Comparison of ENCODE assay signal across 9 mouse cellular contexts in the genomic region with DNA sequence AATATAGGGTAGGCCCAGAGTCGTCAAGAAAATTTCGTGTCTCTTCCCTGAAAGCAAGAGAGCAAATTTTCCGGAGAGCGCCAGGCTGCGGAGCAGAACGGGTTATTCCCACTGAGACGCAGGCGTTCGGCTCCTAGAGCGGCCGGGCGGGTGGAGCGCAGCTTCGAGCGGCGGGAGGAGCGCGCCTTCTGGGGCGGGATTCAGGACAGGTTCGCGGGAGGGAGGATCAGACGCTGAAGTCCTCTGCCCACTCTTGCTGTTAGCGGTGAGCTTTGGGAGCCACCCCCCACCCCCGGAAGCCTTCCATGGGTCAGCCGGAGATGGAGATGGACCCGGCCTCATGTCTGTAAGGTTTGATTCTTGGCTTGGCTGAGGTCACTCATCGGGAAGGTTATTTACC. TPM values are rescaled to one million over a fixed set of nuclear protein-coding genes. Genes with fewer than 3 reads are reported as not detected.
DNase-seq lines count a peak whose midpoint lies in the region; ATAC-seq and TF ChIP-seq lines count a peak whose summit lies in the region.
"Had no signal": no experiment of that assay in that cellular context is flagged by ENCODE, and none has a peak within 500 bp of the region (broad histone marks: within the 10 kb centered on the region; RNA-seq: fewer than 3 reads in every experiment).

No protein-coding gene starts in this region.

- peaks cover 21% of the 10 kb centered on the region for H3K27me3 ChIP-seq in E14TG2a.4 (ENCODE audit: insufficient read depth, low read length)
- no peaks in the 10 kb centered on the region for H3K27me3 ChIP-seq in forebrain, embryonic 16.5 days (replicated peaks; ENCODE audit: control insufficient read depth, insufficient read depth, low read length)
- no peaks in the 10 kb centered on the region for H3K27me3 ChIP-seq in heart, postnatal 0 days (ENCODE audit: control insufficient read depth, insufficient read depth, low read length)
- H3K27me3 ChIP-seq in liver, embryonic 14.5 days (ENCODE audit: control insufficient read depth, insufficient read depth, low read length), result peaks cover 28% of the 10 kb centered on the region
- H3K27me3 ChIP-seq in neural tube, embryonic 13.5 days, result no peaks in the 10 kb centered on the region

- TF ChIP-seq EP300 in heart, postnatal 0 days (IDR thresholded peaks at IDR 0.05; ENCODE audit: low read depth), result no peak
- TF ChIP-seq EP300 in liver, embryonic 14.5 days (IDR thresholded peaks at IDR 0.05; ENCODE audit: low read depth), result no peak

- peak overlapping the region; percentile 67 for H3K4me2 ChIP-seq in forebrain, embryonic 16.5 days (ENCODE audit: low read length)
- peak overlapping the region; percentile 69 for H3K4me2 ChIP-seq in heart, postnatal 0 days (ENCODE audit: low read depth, low read length)
- H3K4me2 ChIP-seq in liver, embryonic 14.5 days (ENCODE audit: low read depth), result peak overlapping the region; percentile 47
- H3K4me2 ChIP-seq in neural tube, embryonic 13.5 days, result peak overlapping the region; percentile 68

- H3K4me1 ChIP-seq in E14TG2a.4 (replicated peaks; ENCODE audit: low read depth, low read length), result peaks cover 13% of the 10 kb centered on the region
- H3K4me1 ChIP-seq in forebrain, embryonic 16.5 days (replicated peaks; ENCODE audit: control insufficient read depth, insufficient read depth, low read length), result peaks cover 4% of the 10 kb centered on the region; the same call in 1 of the 2 replicates
- peaks cover 8% of the 10 kb centered on the region for H3K4me1 ChIP-seq in heart, postnatal 0 days (ENCODE audit: control insufficient read depth, insufficient read depth)
- H3K4me1 ChIP-seq in liver, embryonic 14.5 days (replicated peaks; ENCODE audit: control insufficient read depth in 2 of 2, insufficient read depth in 2 of 2, low read length in 1 of 2), result no peaks in the 10 kb centered on the region
- H3K4me1 ChIP-seq in neural tube, embryonic 13.5 days (replicated peaks), result peaks cover 6% of the 10 kb centered on the region

- peak overlapping the region; percentile 76 for H3K4me3 ChIP-seq in E14TG2a.4 (replicated peaks; ENCODE audit: low read length)
- H3K4me3 ChIP-seq in forebrain, embryonic 16.5 days (replicated peaks; ENCODE audit: low read length), result peak overlapping the region; percentile 59
- H3K4me3 ChIP-seq in heart, postnatal 0 days (ENCODE audit: low read depth, low read length), result peak overlapping the region; percentile 52
- peak overlapping the region; percentile 31 to 50 for H3K4me3 ChIP-seq in liver, embryonic 14.5 days (ENCODE audit: insufficient read depth in 1 of 2, low read depth in 2 of 2, low read length in 2 of 2)
- peak overlapping the region; percentile 51 for H3K4me3 ChIP-seq in neural tube, embryonic 13.5 days
- H3K4me3 ChIP-seq: myocyte had no signal

- no peaks in the 10 kb centered on the region for H3K36me3 ChIP-seq in E14TG2a.4 (ENCODE audit: insufficient read depth, low read length)
- no peaks in the 10 kb centered on the region for H3K36me3 ChIP-seq in forebrain, embryonic 16.5 days (ENCODE audit: control insufficient read depth, insufficient read depth)
- H3K36me3 ChIP-seq in heart, postnatal 0 days (replicated peaks; ENCODE audit: control insufficient read depth, insufficient read depth, low read length), result no peaks in the 10 kb centered on the region
- no peaks in the 10 kb centered on the region for H3K36me3 ChIP-seq in liver, embryonic 14.5 days (replicated peaks; ENCODE audit: control insufficient read depth, insufficient read depth, low read depth)
- H3K36me3 ChIP-seq in neural tube, embryonic 13.5 days, result no peaks in the 10 kb centered on the region

- H3K27ac ChIP-seq in forebrain, embryonic 16.5 days (ENCODE audit: low read length), result no peak overlapping the region
- no peak overlapping the region for H3K27ac ChIP-seq in heart, postnatal 0 days (ENCODE audit: low read depth)
- H3K27ac ChIP-seq in liver, embryonic 14.5 days, result no peak overlapping the region
- H3K27ac ChIP-seq in neural tube, embryonic 13.5 days (replicated peaks), result no peak overlapping the region

- TF ChIP-seq CTCF in E14TG2a.4 (conservative IDR thresholded peaks at IDR 0.05; ENCODE audit: low read length), result no peak
- no peak for TF ChIP-seq CTCF in heart, postnatal 0 days (IDR thresholded peaks at IDR 0.05; ENCODE audit: low read depth)
- TF ChIP-seq CTCF in liver, embryonic 14.5 days (IDR thresholded peaks at IDR 0.05; ENCODE audit: low read depth), result no peak

- peak; percentile 78 for DNase-seq in cerebellum, adult 11-12 months
- peak; percentile 84 for DNase-seq in heart, postnatal 0 days (ENCODE audit: low spot score)
- peak; percentile 78 to 91 for DNase-seq in kidney, postnatal 25 days
- no peak for DNase-seq in liver, embryonic 14.5 days (ENCODE audit: low read depth in 3 of 3, low spot score in 3 of 3)
- peak; percentile 63 for DNase-seq in urinary bladder, adult 2 months (ENCODE audit: low spot score)

- 0% methylated on average over 27 of the region's 27 CpGs for WGBS in forebrain, embryonic 16.5 days
- WGBS in heart, postnatal 0 days, result under 1% methylated on average over 23 of the region's 27 CpGs
- WGBS in liver, embryonic 14.5 days (ENCODE audit: insufficient replicate concordance), result 2% methylated on average over 27 of the region's 27 CpGs
- whole genome bisulfite sequencing in neural tube, embryonic 13.5 days, result under 1% methylated on average over 27 of the region's 27 CpGs

- H3K9ac ChIP-seq in forebrain, embryonic 16.5 days (replicated peaks; ENCODE audit: low read depth, low read length), result peak overlapping the region; percentile 74
- H3K9ac ChIP-seq in heart, postnatal 0 days (replicated peaks; ENCODE audit: low read depth, low read length), result peak overlapping the region; percentile 46
- H3K9ac ChIP-seq in liver, embryonic 14.5 days (replicated peaks), result no peak overlapping the region
- H3K9ac ChIP-seq in neural tube, embryonic 13.5 days, result peak overlapping the region; percentile 71

- ATAC-seq in forebrain, embryonic 16.5 days, result peak; percentile 87
- ATAC-seq in heart, postnatal 0 days (ENCODE audit: insufficient read depth, low read depth), result peak; percentile 91
- no peak for ATAC-seq in liver, embryonic 14.5 days (ENCODE audit: insufficient read depth)
- ATAC-seq in neural tube, embryonic 13.5 days (ENCODE audit: low read depth), result peak; percentile 85; the same call in 1 of the 2 replicates

- H3K9me3 ChIP-seq in E14TG2a.4 (ENCODE audit: low read length), result peaks cover 10% of the 10 kb centered on the region
- H3K9me3 ChIP-seq in forebrain, embryonic 16.5 days (ENCODE audit: control insufficient read depth, low read length), result no peaks in the 10 kb centered on the region
- no peaks in the 10 kb centered on the region for H3K9me3 ChIP-seq in heart, postnatal 0 days (replicated peaks; ENCODE audit: control insufficient read depth, low read length)
- no peaks in the 10 kb centered on the region for H3K9me3 ChIP-seq in liver, embryonic 14.5 days (ENCODE audit: control insufficient read depth, low read length)
- H3K9me3 ChIP-seq in neural tube, embryonic 13.5 days, result no peaks in the 10 kb centered on the region

RNA-seq across cellular contexts. Expression of a gene that starts 21.4 kb away (rescaled TPM):
- polyA plus RNA-seq in forebrain, embryonic 16.5 days (2015; fragmentation: Nextera tagmentation; extraction: Ambion mirVana), result 19.4 and 20.4 TPM in 2 replicates
- 16.8 and 22.0 TPM in 2 replicates for total RNA-seq in heart, postnatal 0 days (2014; rRNA removed; ENCODE audit: low replicate concordance)
- polyA plus RNA-seq in heart, postnatal 0 days (2015; fragmentation: Nextera tagmentation; extraction: Ambion mirVana), result 6.9 and 11.3 TPM in 2 replicates
- polyA plus RNA-seq in liver, embryonic 14.5 days (2012; rRNA removed), result 1.6 and 1.9 TPM in 2 replicates
- 1.4 and 2.2 TPM in 2 replicates for polyA plus RNA-seq in liver, embryonic 14.5 days (2014; fragmentation: Nextera tagmentation; extraction: Ambion mirVana)
- 22.8 and 23.1 TPM in 2 replicates for polyA plus RNA-seq in neural tube, embryonic 13.5 days (2015; fragmentation: Nextera tagmentation; extraction: Ambion mirVana)
- 10.7 and 12.8 TPM in 2 replicates for polyA plus RNA-seq in urinary bladder, adult 2 months (2012; rRNA removed)

RNA-seq across cellular contexts. Expression of a gene that starts 48.4 kb away (rescaled TPM):
- polyA plus RNA-seq in forebrain, embryonic 16.5 days (2015; fragmentation: Nextera tagmentation; extraction: Ambion mirVana), result 54.1 and 62.7 TPM in 2 replicates
- 20.7 and 26.6 TPM in 2 replicates for total RNA-seq in heart, postnatal 0 days (2014; rRNA removed; ENCODE audit: low replicate concordance)
- polyA plus RNA-seq in heart, postnatal 0 days (2015; fragmentation: Nextera tagmentation; extraction: Ambion mirVana), result 21.3 and 23.1 TPM in 2 replicates
- 10.3 and 14.0 TPM in 2 replicates for polyA plus RNA-seq in liver, embryonic 14.5 days (2012; rRNA removed)
- polyA plus RNA-seq in liver, embryonic 14.5 days (2014; fragmentation: Nextera tagmentation; extraction: Ambion mirVana), result 13.7 and 16.1 TPM in 2 replicates
- 43.5 and 48.3 TPM in 2 replicates for polyA plus RNA-seq in neural tube, embryonic 13.5 days (2015; fragmentation: Nextera tagmentation; extraction: Ambion mirVana)
- 39.7 and 41.8 TPM in 2 replicates for polyA plus RNA-seq in urinary bladder, adult 2 months (2012; rRNA removed)

RNA-seq across cellular contexts. Expression of a gene that starts 48.6 kb away (rescaled TPM):
- 10.0 and 10.3 TPM in 2 replicates for polyA plus RNA-seq in forebrain, embryonic 16.5 days (2015; fragmentation: Nextera tagmentation; extraction: Ambion mirVana)
- 9.9 and 15.0 TPM in 2 replicates for total RNA-seq in heart, postnatal 0 days (2014; rRNA removed; ENCODE audit: low replicate concordance)
- polyA plus RNA-seq in heart, postnatal 0 days (2015; fragmentation: Nextera tagmentation; extraction: Ambion mirVana), result 16.0 and 17.6 TPM in 2 replicates
- polyA plus RNA-seq in liver, embryonic 14.5 days (2012; rRNA removed), result 4.4 and 5.4 TPM in 2 replicates
- polyA plus RNA-seq in liver, embryonic 14.5 days (2014; fragmentation: Nextera tagmentation; extraction: Ambion mirVana), result 6.8 and 7.5 TPM in 2 replicates
- polyA plus RNA-seq in neural tube, embryonic 13.5 days (2015; fragmentation: Nextera tagmentation; extraction: Ambion mirVana), result 9.2 and 11.2 TPM in 2 replicates
- 7.0 and 7.4 TPM in 2 replicates for polyA plus RNA-seq in urinary bladder, adult 2 months (2012; rRNA removed)

Comparison
In these comparisons a context has a peak if more than half of its experiments do, and no peak if none do; other contexts are left out.
1. DNase-seq: peak in cerebellum, adult 11-12 months (single experiment), heart, postnatal 0 days (single experiment), kidney, postnatal 25 days (2 of 2) and urinary bladder, adult 2 months (single experiment); none in liver, embryonic 14.5 days (0 of 3).
2. Peak in every context shown above with its lines, with median percentiles within 50 percentile points of each other: H3K4me3 ChIP-seq and H3K4me2 ChIP-seq.